Mouse (Mus musculus): ENCODE measurements around the gene Diras1.
A peak's percentile ranks its signal among the peaks of the same experiment; 100 is the strongest.
"Not testable (repeated sequence)": the region's sequence is repeated elsewhere in the genome, so short reads cannot be mapped to it uniquely, and the experiment has no call there.

Gene Diras1

GRCm38 (mm10) chr10:80998021-80998420 is 27.4 kb downstream of the Diras1 start:
- DNase-seq (ENCODE audit: low read depth, low spot score), result no peak

GRCm38 (mm10) chr10:80997332-80997731 is 28.1 kb downstream of the Diras1 start:
- DNase-seq (ENCODE audit: low read depth, low spot score), result no peak

- peak; percentile 77 for DNase-seq (ENCODE audit: low read depth, low spot score)
Observed at GRCm38 (mm10) chr10:80996501-80996900, 29.0 kb downstream of the Diras1 start.

GRCm38 (mm10) chr10:80995091-80995632 is 30.3 kb downstream of the Diras1 start:
- DNase-seq (ENCODE audit: low read depth, low spot score), result peak; percentile 80

- no peak for DNase-seq (ENCODE audit: low read depth, low spot score)
Observed at GRCm38 (mm10) chr10:80994621-80995020, 30.8 kb downstream of the Diras1 start.

- DNase-seq (ENCODE audit: low read depth, low spot score), result no peak
Observed at GRCm38 (mm10) chr10:80993276-80993675, 32.2 kb downstream of the Diras1 start.

GRCm38 (mm10) chr10:80991945-80992344 is 33.5 kb downstream of the Diras1 start:
- no peak for DNase-seq (ENCODE audit: low read depth, low spot score)

- DNase-seq (ENCODE audit: low read depth, low spot score), result peak; percentile 61
Observed at GRCm38 (mm10) chr10:80991007-80991406, 34.5 kb downstream of the Diras1 start.

- no peak for DNase-seq (ENCODE audit: low read depth, low spot score)
Observed at GRCm38 (mm10) chr10:80990406-80990805, 35.1 kb downstream of the Diras1 start.

GRCm38 (mm10) chr10:80989854-80990253 is 35.6 kb downstream of the Diras1 start:
- DNase-seq (ENCODE audit: low read depth, low spot score), result not testable (repeated sequence)

GRCm38 (mm10) chr10:80989446-80989845 is 36.0 kb downstream of the Diras1 start:
- no peak for DNase-seq (ENCODE audit: low read depth, low spot score)

- DNase-seq (ENCODE audit: low read depth, low spot score), result peak; percentile 82
Observed at GRCm38 (mm10) chr10:80987709-80988441, 37.6 kb downstream of the Diras1 start.

GRCm38 (mm10) chr10:80986754-80987153 is 38.7 kb downstream of the Diras1 start:
- no peak for DNase-seq (ENCODE audit: low read depth, low spot score)

GRCm38 (mm10) chr10:80985970-80986701 is 39.3 kb downstream of the Diras1 start:
- DNase-seq (ENCODE audit: low read depth, low spot score), result no peak

- peak; percentile 33 for DNase-seq (ENCODE audit: low read depth, low spot score)
Observed at GRCm38 (mm10) chr10:80985241-80985969, 40.1 kb downstream of the Diras1 start.

GRCm38 (mm10) chr10:80984223-80984622 is 41.2 kb downstream of the Diras1 start:
- no peak for DNase-seq (ENCODE audit: low read depth, low spot score)

- no peak for DNase-seq (ENCODE audit: low read depth, low spot score)
Observed at GRCm38 (mm10) chr10:80982381-80982780, 43.1 kb downstream of the Diras1 start.

GRCm38 (mm10) chr10:80981564-80982112 is 43.8 kb downstream of the Diras1 start:
- DNase-seq (ENCODE audit: low read depth, low spot score), result no peak

- DNase-seq (ENCODE audit: low read depth, low spot score), result no peak
Observed at GRCm38 (mm10) chr10:80975478-80975877, 50.0 kb downstream of the Diras1 start.

- DNase-seq (ENCODE audit: low read depth, low spot score), result no peak
Observed at GRCm38 (mm10) chr10:80973722-80974121, 51.7 kb downstream of the Diras1 start.

Data from R1 (cell line).